Mouse (Mus musculus) megakaryocyte, embryonic 14.5 days (primary cell): ENCODE results near the gene Setd4.

Experiments
- FLI1 ChIP-seq: IDR thresholded peaks from 2 replicates; pipeline ENCODE4 v1.6.1; 2012; ENCODE audit warnings: low read length, inconsistent platforms, mixed read lengths
- GATA1 ChIP-seq: IDR thresholded peaks from 3 replicates; pipeline ENCODE4 v1.6.1; 2012; ENCODE audit warnings: mixed read lengths, low read length, inconsistent platforms, borderline replicate concordance

- TF ChIP-seq GATA1 (no peak), FLI1 (no peak)
Measured at GRCm38 (mm10) chr16:93624671-93625070, 20.8 kb upstream of the Setd4 start.
